Mouse (Mus musculus) Muller cell, postnatal 12 days (primary cell): Measurements from ENCODE around the gene Sox5.

Source experiments
- DNase-seq: peaks from one replicate; pipeline ENCODE4 v3.0.0-alpha.2; 2015; ENCODE audit errors: inconsistent ontology term

Sox5 gene

DNA sequence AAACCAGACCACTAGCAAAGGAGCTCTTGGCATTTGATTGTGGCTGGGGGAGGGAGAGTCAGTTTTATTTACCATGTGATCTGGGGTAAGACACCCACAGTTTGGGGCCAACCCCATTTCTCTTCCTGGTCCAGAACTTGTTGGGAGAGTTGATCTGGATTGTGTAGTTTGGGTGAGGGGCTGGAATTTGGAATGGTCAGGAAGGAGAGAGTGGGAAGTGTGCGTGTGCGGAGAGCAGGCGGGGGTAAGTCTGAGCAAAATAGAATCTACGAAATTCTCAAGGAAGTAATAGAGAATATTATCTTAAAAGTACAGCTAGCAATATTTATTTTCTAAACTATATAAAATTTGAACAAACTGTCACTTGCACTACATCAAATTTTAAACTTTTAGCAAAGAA is 445.0 kb downstream of the Sox5 start:
- DNase-seq = no peak

DNA sequence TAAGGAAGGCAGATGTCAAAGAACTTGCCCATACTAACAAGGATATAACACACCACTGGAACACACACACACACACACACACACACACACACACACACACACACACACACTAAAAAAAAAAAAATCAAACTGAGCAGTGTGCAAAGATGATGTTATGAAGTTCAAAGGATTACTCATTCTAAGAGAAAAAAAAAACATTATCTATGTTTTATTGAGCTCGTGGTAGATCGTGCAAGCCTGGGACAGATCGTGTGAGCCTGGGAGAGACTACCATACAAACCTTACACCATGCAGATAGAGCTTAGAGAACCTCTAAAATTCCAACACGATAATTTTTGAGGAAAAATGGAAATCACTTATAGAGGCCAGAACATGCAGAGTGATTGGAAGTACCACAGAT is 448.6 kb downstream of the Sox5 start:
- DNase-seq = no peak

DNA sequence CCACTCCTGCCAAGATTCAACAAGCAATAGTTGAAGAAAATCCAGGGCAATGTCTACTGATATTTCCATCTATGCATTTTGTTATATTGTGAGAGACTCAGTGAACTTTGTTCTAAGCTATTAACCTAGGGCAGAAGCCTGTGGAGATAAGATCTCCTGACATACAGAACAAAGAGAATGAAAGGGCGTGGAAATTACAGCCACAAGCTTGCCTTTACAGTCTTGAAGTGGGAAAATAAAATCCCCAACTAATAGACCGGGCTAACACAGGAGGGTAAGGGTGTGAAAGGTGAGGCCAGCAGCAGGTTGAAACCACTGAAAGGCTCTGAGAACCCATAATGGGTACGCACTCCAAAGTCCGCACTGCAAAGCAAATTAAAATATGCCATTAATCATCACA is 449.8 kb downstream of the Sox5 start:
- DNase-seq = no peak

DNA sequence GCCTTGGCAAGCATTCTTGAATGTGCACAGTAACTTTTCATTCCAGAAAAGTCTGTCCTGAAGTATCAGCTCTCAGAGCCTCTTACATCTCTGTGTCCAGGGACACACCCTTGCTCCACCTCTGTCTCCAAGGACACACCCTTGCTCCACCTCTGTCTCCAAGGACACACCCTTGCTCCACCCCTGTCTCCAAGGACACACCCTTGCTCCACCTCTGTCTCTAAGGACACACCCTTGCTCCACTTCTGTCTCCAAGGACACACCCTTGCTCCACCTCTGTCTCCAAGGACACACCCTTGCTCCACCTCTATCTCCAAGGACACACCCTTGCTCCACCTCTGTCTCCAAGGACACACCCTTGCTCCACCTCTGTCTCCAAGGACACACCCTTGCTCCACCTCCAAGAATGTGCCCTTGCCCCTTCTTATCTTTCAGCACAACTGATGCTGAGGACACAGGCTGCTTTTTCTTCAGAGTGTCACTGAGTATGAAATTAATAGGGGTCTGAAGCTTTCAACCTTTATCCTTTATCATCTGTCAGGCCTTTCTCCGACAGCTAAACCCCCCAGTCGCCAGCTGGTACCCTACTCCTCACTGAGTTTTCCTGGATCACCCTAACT is 452.4 kb downstream of the Sox5 start:
- DNase-seq = no peak

DNA sequence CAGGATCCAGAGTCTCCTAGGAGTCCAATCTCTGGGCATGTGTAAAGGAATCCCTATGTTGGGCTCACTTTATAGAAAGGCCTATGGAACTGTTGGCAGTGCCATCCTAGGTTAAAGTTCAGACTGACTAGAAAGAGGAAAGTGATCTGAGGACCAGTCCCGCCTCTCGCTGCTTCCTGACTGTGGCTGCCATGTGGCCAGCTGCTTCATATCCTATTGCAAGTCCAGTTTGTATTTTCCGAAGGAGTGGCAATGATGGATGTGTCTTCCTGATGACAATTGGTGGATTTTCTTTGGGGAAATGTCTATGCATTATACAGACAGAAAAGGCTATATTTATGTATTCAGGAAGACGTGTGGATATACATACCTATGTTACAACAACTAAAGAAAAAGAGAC is 453.0 kb downstream of the Sox5 start:
- no peak for DNase-seq

DNA sequence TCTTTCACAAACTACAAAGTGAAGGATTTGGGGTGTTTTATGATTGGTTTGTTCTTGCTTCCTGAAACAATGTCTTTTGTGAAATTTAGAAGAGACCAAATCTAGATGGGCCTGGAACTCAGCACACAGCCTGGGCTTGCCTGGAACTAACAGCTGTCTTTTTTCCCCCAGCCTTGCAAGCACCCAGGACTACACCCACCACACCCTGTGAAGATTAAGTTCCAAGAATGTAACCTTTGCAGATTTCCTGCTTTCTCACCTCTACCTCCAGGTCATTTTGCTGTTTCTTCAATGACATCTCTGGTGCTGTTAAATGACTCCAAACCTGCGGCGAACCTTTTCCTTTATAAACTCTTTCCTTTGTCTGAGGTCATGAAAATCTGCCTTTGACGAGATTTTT is 455.0 kb downstream of the Sox5 start:
- DNase-seq = no peak

DNA sequence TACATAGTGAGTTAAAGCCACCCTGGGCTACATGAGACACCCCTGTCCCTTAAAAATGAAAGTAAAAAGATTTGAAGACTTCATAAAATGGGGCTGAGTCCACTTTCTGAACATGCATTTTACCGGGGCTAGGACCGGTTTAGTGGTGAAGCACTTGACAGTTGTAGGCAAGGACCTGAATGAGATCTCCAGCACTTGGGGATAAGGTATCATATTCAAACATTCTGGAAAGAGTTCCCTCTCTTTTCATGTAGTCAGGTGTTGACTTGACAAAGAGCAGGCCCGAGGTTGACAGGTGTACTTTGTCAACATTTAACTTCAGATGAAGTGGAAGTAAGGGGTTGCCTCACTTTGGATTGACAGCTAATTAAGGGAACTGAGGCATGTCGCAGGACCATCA is 458.4 kb downstream of the Sox5 start:
- no peak for DNase-seq

DNA sequence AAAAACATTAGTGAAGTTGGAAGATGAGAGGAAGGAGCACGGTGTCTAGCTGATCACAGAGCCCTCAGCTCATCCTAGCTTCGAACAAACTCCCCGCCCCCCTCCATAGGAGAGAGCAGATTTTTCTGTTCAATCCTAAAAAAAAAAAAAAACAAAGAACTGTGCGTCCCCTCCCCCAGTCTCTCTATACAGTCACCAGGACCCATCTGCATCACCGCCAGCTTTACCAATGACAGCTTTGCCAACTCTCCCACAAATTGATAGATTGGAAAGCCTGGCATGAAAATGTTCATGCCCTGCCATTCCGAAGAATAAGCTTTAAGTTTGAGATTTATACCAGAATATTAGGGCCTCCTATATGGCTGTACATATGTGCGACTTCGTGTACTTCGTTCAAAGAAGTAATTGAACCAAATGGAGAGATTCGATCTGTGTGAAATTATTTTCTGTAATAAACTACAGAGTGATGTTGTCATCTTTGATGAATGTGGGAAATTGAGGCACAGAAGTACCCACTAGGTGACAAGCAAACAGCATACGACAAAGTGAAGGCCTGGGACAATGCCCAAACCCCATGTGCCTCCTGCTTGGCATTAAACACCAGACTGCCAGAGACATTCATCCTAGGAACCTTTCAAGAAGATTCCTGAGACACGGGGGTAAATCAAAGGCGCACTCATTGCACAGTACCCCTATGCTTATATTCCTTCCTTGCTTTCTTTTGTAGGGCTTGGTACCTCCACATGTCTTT is 459.3 kb downstream of the Sox5 start:
- no peak for DNase-seq

DNA sequence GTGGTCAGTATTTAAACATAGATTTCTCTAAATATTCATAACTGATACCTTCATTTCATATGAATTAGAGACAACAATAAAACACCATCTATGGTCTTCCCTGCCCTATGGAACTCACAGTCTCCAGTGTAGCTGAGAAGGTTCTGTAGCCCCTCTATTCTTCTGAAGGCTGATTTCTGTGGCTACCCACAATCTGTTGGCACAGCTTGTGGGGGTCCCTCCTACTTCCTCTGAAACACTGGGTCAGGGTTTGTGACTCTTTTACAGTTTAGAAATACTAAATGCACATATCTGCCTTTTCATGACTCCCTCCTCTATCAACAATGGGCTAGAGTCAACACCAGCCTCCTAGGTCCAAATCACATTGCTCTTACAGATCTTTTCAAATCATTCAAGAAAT is 461.4 kb downstream of the Sox5 start:
- no peak for DNase-seq

DNA sequence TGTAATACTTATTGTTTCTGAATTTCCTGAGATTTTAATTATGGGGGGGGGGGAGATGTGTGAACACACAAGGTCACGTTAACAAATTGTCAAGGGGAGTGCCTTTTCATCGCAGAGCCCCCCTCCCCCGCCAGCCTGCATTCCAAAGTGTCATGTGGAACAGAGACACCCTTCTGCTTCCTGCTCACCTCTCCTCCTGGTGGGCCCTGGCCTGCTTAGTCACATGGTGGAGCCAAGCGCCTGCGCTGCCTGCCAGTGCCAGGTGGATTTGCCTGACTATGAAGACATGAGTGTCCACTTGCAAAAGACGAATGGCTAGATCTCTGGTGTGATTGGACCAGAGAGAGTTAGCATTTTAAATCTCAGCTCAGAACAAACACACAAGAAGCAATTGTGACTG is 462.1 kb downstream of the Sox5 start:
- DNase-seq = no peak

DNA sequence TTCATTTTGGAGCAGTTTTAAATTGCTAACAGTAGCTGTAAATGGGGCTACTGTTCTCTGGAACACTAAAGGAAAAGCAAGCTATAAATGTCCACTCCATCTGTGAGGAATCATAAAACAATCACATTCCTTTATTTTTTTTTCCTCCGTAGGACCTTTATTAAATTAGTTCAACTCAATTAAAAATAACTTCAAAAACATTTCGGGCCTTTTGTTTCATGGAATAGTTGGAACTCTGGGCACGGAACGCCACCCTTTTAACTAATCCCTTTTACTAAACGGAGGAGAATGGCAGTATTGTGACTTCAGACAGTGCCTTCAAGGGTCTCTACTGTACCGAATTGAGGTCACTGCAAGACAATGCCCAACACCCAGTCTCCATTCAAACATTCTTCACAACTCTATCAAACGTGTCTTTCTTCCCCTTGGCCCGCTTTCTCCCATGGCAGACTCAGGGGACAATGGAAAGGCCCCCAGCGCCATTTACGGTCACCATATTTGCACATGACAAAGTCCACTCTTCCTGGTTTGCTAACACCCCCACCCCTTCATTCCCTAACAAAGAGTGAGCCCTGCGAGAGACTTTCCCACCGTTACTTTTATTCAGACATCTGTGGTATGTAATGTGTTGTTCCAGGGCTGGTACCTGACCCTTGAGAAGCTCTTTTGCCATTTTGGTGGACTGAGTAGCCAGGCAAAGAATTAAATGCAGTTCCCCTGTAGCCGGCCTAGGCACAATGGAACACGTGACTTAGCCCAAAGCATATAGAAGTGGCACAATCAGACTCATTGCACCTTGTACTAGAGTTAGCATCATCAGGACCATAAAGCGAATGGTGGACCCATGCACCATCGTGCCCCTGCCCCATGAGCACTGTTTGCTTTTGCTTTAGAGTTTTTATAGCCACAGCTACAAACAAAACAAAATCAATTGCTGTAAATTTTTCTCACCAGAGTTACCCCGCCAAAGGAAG is 468.7 kb downstream of the Sox5 start:
- peak; percentile 94 for DNase-seq

DNA sequence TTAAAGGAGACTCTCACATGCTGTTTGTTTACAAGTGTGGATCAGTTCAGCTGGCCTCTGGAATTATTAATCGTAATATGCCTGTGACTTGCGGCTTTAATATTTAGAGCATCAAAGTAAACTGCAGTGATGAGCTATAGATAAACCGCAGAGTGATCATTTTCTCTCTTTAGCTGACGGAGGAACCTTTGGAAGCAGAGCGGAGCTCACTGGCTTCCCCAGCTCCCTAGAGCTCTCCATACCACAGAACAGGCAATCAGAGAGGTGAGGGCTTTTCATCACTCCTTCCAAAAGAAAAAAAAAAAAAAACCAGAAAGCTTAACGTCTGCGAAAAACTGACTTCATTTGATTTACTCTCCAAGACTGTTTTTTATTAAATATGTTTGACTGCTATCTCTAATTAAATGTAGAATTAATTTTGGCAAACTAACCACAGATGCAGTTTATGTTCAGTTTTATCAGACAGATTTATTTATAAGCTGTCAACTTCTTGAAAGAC is 469.4 kb downstream of the Sox5 start:
- DNase-seq = no peak

DNA sequence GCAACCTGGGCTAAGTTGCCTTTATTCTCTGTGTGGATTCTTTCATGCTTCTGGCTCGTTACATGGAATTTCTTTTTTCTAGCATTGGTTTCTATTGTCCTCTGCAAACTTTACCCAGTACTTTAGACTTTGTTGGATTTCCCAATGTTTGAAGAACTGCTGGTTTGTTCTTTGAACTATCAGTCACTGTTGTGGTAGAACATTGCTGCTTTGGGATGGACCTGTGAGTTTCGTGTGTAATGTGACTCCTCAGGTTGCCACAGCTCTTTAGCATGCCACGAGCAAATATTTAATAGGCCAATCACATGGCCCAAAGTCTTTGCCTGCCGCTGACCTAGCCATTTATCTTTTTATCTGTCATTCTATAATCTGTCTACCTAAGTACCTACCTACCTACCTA is 470.0 kb downstream of the Sox5 start:
- no peak for DNase-seq

DNA sequence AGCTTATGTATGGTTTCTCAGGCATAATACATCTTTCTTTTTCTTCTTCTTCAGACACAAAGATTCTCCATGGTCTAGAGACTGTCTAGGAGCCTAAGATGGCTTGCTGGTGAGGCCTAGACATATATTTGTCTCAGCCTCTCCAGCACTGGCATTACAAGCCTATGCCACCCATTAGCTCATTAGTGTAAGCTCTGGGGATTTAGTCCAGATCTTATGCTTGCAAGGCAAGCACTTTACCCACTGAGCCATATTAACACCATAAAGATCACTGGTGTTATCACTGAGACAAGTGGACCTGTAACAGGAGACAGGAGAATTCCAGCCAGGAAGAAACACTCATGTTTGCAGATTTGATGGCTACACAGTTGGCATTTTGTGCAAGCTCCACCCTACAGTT is 472.6 kb downstream of the Sox5 start:
- no peak for DNase-seq

DNA sequence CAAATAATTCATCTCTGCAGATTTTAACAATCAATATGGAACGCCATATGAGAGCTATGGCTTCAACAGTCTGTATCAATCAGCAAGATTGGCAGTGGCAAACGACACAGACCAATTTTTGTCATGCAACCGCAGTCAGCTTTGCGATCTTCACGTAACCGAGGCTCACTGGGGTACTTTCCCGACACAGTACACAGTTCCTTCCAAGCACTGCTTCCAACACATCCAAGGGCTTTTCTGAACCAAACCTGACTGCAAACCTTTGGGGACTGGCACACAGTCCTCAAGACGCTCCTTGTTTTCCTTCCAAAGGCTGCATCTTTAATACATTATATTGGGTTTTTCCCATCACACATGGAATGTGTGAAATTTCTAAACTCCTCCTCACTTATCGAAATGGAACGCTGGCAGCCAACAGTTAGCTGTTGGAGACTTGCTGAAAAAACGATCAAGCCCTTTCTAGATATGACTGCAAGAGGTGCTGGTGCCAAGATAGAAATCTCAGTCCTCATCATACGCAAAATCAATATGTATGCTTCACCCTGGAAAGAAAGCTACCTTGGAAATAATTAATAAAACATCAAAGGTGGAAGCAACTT is 474.1 kb downstream of the Sox5 start:
- no peak for DNase-seq

DNA sequence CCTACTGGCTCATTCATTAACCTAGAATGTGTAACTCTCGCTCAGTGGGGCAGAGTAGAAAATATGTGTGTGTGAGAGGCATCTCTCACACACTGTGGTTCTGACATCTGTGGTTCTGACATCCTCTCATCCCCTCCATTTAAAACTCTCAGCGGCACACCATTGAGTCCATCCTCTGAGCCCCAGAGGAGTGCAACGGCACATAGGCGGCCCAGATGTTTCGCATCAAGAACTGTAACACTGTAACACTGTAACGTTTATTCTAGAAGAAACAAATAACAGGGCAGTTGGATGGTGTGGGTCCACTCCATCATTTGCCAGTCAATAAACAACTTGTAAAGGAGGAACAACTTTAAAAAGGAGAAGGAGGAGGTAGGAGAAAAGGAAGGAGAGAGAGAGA is 479.0 kb downstream of the Sox5 start:
- no peak for DNase-seq

DNA sequence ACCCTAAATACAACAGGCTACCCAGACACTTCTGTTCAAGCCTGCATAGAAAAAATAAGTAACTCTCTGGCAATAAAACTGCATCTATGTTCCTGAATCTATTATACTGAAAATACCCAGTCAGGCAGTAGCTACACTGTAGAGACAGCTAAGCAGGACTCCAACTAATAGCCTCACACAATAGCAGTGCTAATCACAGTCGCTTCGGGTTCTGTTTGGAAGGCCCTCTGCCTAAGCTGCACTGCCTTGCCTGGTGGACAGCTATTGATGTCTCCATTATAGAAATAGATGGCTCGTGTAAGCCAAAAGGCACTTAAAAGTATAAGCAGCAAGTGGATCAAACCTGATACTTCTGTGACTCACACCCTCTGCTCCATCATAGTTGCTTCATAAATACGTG is 480.7 kb downstream of the Sox5 start:
- DNase-seq = no peak

DNA sequence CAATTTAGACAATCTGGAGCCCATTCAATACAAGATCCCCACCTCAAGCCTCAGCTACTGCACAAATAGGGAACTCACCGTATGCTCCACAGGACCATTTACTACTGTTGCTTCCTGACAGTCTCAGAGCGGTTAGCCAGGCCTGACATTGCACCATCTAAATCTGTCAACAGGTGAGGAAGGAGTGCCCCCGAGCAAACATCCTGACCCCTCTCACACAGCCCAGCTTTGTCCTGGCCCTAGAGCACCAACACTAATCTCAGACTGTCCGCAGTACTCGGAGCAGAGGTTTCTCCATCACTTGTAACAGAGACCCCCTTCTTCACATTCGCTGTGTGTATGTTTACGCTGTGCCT is 482.3 kb downstream of the Sox5 start:
- DNase-seq = no peak

DNA sequence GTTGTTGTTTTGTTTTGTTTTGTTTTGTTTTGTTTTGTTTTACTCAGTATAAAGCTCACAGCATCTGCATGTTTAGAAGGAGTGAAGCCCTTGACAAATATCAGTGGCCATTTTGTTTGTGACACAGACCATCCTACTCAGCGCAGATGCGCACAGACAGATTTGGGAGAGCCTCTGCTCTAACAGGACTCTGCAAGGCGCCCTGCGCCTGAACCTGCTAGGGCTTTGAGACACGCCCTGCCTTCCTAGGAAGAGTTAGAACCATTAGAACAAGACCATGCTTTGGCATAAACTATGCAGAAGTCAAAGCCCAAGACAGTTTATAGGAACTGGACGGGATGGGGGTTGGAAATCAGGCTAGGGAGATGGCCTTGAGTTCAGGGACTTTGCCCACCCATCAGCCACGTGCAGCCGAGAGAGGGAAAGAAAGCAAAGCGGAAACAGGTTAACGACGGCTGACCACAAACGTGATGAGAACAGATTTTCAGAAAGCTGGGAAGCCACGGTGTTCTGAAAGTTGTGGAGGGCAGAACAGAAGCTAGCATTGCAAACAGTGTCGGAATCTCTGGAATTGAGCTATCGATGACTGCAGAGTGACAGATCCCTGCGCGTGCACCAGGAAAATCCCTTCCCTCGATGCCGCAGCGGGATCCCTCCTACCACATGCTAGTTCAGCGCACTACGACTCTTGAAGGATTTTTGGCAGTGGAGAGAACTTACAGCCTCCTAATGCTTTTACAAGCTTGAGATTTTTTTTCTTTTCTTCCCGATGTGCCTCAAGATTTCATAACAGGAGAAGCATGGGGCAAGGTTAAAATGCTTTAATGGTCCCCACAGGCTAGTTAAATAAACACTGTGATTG is 482.9 kb downstream of the Sox5 start:
- DNase-seq = no peak

DNA sequence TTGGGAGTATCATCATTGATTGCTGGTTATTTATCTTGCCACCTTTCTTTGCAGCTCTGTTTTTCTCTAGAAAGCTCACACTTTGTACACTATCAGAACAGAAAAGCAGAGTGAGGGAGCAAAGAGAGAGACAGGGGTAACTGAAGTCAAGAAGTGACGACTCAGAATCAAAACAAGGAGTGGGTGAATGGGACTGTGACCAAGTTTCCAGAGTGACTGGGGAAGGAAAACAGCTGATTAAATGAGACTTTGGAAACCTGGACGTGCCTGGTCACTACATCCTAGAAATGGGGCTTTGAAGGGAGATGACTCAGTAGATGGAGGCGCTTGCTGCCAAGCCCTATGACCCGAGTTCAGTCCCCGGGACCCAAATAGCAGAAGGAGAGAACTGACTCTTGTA is 483.9 kb downstream of the Sox5 start:
- DNase-seq = no peak

DNA sequence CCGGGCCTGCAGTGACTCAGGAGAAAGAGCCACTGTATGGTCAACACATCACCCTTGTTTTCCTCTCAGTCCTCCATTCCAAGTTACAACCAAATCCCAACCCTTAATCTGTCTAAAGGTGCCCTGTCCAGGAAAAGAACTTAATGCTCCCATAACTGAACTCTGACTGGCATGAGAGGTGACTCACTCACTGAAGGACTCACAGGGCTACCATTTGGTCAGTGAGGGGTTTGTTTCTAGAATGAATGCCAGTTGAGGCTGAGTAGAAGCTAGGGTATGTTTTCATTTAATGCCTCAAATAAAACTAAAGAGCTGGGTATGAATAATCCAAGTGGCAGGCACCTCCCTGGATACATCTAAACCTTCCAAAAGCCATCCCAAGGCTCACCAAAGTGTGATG is 484.6 kb downstream of the Sox5 start:
- no peak for DNase-seq
